Mouse (Mus musculus) layer of hippocampus, postnatal 36 days (tissue): ENCODE measurements at regions not wholly inside any gene's neighbourhood (a gene's known extent, or its start where the extent isn't known, plus 50 kb on each side); places are given as distances from the start of the nearest gene placed in this dataset.

ENCODE experiments used
- DNase-seq, 2 experiments: peaks; one replicate each; pipeline ENCODE4 v3.0.0; 2022

- no peak for DNase-seq
Observed at GRCm38 (mm10) chr16:90614137-90614536, 113.1 kb downstream of the Mis18a start.

- no peak for DNase-seq
Observed at GRCm38 (mm10) chr16:90610097-90610808, 117.0 kb downstream of the Mis18a start.

GRCm38 (mm10) chr16:90599329-90599870 is 127.8 kb downstream of the Mis18a start:
- no peak for DNase-seq

GRCm38 (mm10) chr16:90598727-90599126 is 128.5 kb downstream of the Mis18a start:
- no peak for DNase-seq

- no peak for DNase-seq
Observed at GRCm38 (mm10) chr16:90592721-90593481, 134.3 kb downstream of the Mis18a start.

- DNase-seq, result no peak
Observed at GRCm38 (mm10) chr16:90585171-90585570, 142.0 kb downstream of the Mis18a start.

GRCm38 (mm10) chr16:90580411-90580810 is 146.8 kb downstream of the Mis18a start:
- DNase-seq, result no peak

- no peak for DNase-seq
Observed at GRCm38 (mm10) chr16:90571107-90571506, 156.1 kb downstream of the Mis18a start.

- DNase-seq, result no peak
Observed at GRCm38 (mm10) chr16:90569826-90570225, 157.4 kb downstream of the Mis18a start.

GRCm38 (mm10) chr16:90565182-90565581 is 162.0 kb downstream of the Mis18a start:
- peak in 1 of 2 experiments; percentile 22 for DNase-seq

GRCm38 (mm10) chr16:90553120-90553519 is 167.3 kb downstream of the Hunk start:
- peak; percentile 16 to 21 for DNase-seq

GRCm38 (mm10) chr16:90551041-90551440 is 165.2 kb downstream of the Hunk start:
- no peak for DNase-seq

- DNase-seq, result no peak
Observed at GRCm38 (mm10) chr16:90550058-90550795, 164.4 kb downstream of the Hunk start.
